Mouse (Mus musculus): ENCODE data around the gene Acvr1.
A peak's percentile ranks its signal among the peaks of the same experiment; 100 is the strongest.

Gene Acvr1

DNA sequence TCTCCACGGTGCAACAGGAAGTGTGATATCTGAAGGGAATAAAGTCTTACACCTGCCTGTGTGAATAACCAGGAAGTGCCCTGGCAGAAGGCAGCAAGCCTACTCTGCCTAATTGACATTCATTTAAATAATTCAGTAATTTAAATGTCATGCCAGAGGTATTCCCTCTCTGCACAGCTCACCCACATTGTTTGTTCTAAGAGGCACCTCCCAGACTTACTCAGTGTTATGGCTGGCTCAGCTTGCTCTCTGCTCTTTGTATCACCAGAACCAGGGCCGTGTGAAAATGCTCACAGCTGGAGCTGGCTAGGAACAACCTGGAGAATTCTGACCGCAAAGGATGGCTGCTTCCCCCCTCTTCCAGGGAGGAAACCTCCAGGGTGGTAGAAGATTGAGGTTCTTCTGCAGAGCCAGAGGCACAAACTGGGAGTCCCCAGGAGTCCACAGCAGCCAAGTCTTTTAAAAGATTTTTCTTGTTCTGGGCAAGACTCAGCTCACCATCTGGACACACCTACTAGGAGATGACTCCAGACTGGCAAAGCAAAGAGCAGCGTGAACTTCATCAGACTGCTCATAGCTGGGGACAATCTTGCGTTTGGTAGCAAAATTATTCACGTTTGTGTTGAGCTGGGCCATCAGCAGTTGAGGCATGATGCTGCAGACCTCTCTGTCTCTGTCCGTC lies 82.5 kb downstream of the Acvr1 start:
- no peak for ATAC-seq (ENCODE audit: insufficient number of reproducible peaks, low FRiP score, low TSS enrichment)

DNA sequence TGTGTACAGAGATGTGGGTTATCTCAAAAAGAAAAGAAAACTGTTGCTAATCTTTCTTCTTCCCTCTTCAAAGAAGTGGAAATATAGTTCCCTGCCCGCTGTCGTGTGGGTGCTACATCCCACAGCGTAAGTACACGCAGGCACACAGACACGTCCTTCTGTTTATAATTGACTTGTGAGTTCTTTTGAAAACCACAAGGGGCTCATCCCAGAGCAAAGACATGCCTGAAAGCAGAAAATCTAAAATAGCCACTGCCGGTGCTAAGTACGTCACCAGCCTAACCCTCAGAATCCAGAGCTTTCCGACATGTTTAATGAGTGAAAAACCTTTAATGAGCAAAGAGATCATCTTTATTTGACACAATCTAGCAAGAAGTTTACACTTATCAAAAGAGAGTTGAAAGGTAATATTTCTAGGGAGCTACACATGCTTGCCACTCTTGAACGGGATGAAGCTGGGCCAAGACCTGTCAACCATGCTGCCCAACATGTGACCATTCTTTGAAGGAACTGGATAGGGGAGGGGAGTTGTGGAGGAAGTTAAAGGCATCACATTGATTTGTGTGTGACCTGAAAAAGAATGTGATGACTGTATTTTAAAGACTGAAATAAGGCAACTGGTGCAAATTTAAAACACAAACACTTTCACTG lies 85.4 kb downstream of the Acvr1 start:
- ATAC-seq (ENCODE audit: insufficient number of reproducible peaks, low FRiP score, low TSS enrichment), result no peak

DNA sequence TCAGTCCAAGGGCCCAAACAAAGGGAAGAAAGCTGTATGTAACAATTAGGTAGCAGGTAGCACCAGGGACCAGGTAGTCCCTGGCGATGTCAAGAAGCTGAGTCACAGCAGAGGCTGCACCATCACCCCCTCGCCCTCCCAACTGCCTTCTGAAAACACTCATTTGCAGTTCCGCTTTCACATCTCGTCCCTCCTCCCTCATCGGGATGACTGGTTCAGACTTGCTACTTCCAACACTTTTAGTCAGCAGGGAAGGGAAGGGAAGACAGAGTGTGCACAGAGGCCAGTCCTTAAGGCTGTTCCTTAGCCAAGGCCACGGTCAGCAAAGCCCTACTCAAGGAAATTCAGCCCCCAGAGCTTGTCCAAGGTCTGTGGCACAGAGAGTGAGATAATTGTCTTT lies 86.2 kb downstream of the Acvr1 start:
- no peak for ATAC-seq (ENCODE audit: insufficient number of reproducible peaks, low FRiP score, low TSS enrichment)

DNA sequence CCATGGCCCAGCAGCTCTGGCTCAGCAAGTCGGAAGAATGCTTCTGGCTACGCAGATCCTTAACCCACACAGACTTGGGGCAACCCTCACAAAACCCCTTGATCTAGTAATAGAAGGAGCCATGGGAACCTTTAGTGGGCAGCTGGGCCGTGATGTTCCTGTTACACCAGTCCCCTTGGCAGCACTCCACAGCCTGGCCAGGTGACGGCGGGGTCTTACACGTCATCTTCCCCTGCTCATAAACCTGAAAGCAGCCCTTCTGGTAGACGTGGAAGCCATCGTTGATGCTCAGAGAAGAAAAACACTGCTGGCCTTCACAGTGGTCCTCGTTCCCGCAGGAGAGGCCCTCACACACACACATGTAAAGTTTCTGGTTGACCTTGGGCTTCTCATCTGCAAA lies 87.4 kb downstream of the Acvr1 start:
- no peak for ATAC-seq (ENCODE audit: insufficient number of reproducible peaks, low FRiP score, low TSS enrichment)

DNA sequence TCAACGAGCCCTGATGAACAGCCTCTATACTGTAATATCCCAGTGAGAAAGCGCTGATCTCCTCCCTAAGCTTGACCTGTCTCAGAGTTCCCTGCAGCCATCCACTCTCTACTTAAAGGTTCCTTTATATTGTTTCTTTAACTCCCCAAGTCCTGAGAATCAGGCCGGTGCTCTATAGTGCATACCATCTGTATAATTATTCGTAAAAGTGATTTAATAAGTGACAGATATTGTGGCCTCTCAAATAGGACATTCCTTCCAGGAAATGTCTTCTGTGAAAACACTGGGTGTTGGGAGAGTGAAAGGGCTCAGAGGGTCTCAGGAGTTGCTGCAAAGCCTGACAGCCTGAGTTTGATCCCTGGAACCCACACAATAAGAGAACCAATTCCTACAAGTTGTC lies 88.8 kb downstream of the Acvr1 start:
- ATAC-seq (ENCODE audit: insufficient number of reproducible peaks, low FRiP score, low TSS enrichment), result no peak

DNA sequence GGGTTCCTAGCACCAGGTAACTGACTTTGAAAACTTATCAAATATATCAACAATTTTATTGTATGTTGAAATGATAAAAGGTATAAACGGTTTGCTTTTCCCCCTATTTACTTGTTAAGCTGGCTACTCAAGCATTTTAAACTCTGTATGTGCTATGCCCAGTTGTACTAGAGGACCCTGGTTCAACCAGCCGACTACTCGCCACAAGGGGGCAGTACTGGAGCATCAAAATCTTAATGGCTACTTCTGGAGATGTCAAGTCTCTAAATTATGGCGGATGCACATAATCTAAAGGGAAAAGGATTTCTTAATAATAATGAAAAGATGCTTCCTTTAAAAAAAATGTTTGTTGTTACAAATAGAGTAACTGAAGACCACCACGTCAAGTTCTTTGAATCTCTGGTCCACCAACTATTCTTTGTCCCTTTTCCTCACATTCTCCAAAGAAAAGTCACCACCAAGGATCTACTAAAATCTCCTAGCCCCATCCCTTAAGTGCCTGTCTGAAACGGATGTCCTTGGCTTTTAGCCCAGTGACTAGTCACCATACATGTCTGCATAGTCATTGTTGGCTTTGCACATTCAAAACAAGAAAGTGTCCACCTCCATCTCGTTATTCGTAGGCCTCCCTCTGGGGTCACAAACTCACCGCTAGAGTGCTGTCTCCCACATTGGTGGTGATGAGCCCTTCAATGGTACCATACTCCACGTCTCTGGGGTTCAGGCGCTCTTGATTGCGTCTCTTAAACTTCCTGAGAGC lies 89.8 kb downstream of the Acvr1 start:
- ATAC-seq (ENCODE audit: insufficient number of reproducible peaks, low FRiP score, low TSS enrichment), result 0 out of 2 replicates have a peak, but pooled peaks have one; percentile 71

DNA sequence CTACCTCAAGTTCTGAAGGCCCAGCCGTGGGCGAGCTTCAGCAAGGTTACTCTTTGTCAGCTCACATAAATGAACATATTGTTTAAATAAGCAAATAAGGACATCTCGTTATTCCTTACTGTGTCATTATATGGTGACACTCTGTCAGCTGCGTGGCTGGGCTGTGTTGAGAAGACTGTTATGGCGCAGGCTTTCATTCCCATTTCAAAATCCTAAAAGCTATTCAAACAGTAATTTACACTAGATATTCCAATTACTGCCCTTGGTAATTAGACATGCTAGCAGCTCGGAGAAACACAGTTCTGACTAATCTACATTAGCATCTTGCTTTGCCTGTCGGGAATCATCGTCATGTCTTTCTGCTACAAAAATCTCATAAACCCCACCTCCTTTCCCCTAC lies 91.4 kb downstream of the Acvr1 start:
- ATAC-seq (ENCODE audit: insufficient number of reproducible peaks, low FRiP score, low TSS enrichment), result no peak

DNA sequence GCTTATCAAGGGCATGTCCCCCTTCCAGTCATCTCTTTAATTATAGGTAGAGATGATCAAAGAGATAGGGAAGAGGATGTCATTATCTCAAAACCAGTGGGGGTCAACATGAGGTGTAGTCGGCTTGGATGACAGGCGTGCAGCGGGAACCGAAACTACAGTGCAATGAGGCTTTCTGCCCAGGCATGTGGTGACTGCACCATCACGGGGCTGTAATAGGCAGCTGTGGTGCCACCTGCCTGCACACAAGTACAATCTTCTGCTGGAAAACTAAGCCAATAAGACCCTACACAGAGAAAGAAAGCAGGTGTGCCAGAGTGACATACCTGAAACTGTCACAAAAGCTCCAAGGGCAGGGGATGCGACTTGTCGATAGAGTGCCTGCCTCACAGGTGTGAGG lies 96.7 kb downstream of the Acvr1 start:
- no peak for ATAC-seq (ENCODE audit: insufficient number of reproducible peaks, low FRiP score, low TSS enrichment)

DNA sequence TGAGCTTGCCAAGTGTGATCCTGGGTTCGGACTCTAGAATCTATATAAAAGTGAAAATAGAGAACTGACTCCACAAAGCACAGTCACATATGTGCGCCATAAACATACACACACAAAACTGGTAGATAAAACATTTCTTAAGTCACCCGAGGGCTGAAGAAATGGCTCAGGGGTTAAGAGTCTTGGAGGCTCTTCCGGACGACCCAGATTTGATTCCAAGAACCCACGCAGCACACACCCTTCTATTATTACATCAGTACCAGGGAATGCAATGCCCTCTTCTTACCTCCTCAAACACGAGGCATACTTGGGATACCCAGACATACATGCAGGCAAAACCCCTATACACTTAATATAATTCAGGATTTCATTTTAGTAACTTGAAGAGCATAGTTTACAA lies 97.1 kb downstream of the Acvr1 start, which contains the start of gene Gm17409:
TSS of gene Gm17409 (plus strand) at position 301 of the 400 bp plus-strand sequence.
- ATAC-seq (ENCODE audit: insufficient number of reproducible peaks, low FRiP score, low TSS enrichment), result no peak

DNA sequence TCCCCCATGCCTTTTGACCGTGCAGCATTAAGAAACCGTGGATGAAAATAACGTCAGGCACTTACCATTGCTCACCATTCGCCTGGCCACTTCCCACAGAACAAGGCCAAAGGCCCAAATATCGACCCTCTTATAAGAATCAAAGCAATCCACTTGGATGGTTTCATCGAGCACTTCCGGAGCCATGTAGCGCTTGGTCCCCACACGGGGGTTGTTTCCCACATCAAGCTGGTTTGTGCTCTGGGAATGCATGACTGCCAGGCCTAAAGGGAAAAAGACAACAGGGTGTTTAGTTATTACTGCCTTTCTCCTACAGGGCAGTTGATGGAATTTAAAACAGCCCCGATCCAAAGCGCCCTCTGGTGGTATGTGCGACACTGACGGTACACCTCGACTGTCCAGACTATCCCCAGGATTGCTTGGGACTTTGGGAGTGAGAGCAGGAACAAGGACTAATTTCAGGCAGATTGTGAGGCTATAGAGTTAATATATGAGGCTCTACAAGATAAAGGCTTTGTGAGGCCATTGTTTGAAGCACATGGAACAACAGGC lies 108.1 kb downstream of the Acvr1 start:
- ATAC-seq (ENCODE audit: insufficient number of reproducible peaks, low FRiP score, low TSS enrichment), result peak; percentile 60

DNA sequence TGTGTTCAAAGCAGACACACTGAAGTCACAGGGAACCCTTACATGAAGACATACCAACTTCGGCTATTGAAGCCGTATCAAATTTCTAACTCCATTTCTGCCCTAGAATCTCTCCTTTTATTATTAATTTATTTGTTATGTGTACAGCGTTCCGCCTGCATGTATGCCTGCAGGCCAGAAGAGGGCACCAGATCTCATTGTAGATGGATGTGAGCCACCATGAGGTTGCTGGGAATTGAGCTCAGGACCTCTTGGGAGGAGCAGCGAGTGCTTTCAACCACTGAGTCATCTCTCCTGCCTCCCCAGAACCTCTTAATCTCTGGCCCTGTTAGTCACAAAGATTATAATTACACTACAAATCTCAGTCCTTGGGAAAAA lies 109.5 kb downstream of the Acvr1 start:
- ATAC-seq (ENCODE audit: insufficient number of reproducible peaks, low FRiP score, low TSS enrichment), result no peak

DNA sequence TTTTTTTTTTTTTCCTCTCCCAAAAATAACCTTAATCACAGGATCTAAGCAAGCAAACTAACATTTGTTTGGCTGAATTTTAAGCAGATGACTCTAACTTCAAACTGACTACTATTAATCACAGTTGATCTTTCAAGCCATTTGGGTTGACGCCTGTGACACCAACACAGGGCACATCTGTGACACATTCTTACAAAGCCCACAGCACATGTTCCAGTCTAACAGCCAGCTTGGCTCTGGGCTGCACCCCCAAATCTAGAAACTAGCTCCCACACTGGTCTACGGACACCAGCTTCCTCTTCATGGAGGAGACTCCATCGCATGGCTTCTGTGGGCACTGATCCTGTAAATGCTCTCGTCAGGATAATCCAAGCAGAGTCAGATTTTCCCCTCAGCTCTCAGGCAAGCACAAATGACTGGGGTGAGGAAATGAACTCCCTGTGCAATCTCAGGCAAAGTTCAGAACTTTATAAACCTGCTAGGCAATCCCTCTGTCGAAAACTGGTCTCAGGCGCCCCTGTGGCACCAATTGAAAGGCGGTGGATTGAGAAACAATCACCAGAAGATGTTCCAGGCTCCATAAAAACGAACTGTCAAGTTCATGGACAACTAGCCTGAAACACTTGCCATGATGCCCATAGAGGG lies 110.0 kb downstream of the Acvr1 start:
- no peak for ATAC-seq (ENCODE audit: insufficient number of reproducible peaks, low FRiP score, low TSS enrichment)

DNA sequence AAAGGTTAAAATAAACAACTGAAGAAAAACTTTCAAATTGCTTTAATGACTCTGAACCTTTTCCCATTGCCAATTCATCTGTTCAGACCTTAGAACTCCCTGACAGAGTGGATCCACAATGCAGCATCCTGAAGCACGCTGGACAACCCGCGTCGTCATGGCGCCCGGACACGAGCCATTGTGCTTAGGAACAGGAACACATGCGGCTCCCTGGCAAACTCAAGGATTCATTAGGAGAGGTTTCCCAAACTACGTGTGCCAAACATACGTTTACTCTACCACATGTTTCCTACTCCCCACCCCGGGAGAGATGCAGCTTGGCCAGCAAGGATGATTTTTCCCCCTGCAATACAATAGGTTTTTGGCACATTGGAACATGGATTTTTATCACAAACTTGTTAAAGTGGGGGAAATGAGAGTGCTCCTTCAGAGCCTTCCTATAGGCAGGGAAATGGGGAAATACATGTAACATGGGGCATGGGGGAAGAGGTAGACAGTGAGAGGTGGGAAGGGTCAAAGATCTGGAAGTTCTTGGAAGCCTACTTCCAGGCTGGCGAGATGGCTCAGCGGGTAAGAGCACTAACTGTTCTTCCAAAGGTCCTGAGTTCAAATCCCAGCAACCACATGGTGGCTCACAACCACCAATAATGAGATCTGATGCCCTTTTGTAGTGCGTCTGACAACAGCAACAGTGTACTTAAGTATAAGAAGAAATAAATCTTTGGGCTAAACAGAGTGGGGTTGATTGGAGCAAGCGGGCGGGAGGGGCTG lies 112.7 kb downstream of the Acvr1 start:
- ATAC-seq (ENCODE audit: insufficient number of reproducible peaks, low FRiP score, low TSS enrichment), result no peak

DNA sequence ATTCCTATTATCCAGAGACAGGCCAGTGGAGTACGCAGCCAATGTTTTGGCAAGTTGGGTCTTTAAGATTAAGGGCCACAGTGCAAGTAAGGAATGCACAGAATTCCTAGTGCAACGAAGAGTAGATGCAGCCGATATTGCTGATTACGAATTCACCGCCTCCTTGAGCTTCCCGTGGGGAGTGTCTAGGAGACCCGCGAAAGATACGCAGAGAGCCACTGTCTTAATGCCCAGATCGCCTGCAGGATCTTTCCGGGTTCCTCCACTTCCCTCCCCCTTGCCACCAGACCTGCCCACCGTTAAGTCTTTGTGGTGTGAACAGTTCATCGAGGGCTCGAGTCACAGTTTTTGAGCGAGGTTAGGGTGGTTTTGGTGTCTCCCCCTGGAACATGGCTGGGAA lies 120.0 kb downstream of the Acvr1 start:
- no peak for ATAC-seq (ENCODE audit: insufficient number of reproducible peaks, low FRiP score, low TSS enrichment)

DNA sequence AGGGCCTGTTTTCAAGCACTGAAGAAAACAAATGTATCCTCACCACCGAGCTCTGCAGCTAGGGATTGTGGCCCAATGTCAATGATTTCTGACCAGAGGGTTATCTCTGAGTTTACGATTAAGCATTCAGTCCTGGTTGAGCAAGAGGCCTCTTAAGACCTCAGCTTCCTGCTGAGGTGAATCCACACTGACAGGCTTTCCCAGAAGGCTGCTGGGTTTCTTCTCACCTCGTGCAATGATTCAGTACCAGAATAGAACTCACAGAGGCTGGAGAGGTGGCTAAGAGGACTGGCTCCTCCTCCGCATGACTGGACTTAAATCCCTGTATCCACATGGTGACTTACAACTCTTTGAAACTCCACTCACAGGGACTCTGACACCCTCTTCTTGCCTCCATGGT lies 123.8 kb downstream of the Acvr1 start:
- no peak for ATAC-seq (ENCODE audit: insufficient number of reproducible peaks, low FRiP score, low TSS enrichment)

DNA sequence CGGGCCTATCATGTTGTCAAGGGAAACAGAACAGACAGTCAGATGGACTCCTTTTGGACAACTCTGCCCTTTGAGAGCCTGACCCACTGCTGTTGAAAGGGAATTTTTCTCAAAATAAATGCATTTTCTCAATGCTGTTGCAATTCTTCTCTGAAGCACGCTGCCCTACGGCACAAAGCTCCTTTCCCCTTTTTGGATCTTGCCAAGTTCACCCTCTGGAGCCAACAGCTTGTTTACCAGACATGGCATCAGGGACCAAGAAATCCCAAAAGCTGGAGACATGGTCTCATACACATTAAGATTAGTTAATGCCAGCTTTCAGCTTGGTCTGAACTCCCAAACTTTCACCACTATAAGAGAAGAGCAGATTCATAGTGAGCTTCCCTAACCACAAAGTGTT lies 130.0 kb downstream of the Acvr1 start:
- ATAC-seq (ENCODE audit: insufficient number of reproducible peaks, low FRiP score, low TSS enrichment), result no peak

DNA sequence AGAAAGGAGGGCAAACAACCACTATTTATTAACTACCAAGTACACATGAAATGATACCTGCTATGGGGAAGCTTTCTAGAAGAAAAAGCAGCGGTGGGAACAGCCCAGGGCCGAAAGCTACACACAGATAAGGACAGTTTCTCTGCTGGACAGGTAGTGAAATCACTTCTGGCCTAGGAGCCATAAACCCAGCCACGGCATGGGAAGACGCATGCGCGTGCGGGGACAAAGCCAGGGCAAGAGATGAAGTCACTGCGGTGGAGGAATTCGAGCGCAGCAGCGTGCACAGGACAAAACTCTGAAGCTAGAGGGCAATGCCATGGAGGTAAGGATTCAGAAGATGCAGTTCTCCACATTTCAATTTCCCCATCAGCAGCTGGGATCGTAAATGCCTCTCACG lies 131.4 kb downstream of the Acvr1 start:
- no peak for ATAC-seq (ENCODE audit: insufficient number of reproducible peaks, low FRiP score, low TSS enrichment)

DNA sequence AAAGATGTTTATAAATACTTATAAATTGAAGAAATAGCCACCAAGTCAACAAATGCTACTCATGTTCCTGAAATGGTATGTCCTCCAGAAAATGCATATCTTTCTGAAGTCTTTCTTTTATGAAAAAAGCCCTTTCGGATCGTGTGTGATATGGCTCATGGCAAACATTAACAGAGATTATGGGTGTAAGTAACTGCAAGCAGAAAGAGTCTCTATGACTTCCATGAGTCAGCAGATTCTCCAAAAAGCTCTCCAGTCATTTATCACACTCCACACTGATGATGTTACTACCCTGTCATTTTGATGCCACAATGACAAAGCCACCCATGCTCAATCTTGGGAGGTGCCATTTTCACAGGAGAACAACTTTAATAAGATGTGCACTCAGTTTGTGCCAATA lies 132.5 kb downstream of the Acvr1 start:
- ATAC-seq (ENCODE audit: insufficient number of reproducible peaks, low FRiP score, low TSS enrichment), result no peak

DNA sequence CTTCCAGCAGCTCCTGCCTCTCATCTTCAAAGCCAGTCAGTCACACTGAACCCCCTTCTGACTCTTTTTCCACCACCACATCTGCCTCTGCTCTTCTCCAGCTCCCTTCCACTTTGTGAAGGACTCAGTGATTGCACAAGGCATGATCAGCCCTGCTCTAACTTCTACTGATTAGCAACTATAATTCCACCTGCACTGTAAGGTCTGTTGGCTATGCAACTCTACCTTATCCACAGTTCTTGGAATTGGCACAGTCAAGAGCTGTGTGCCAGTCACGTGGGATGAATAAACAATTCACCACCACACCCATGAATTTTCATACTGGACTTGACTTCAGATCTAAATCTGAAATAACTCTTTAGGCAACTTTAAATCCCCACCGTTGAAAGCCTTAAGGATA lies 133.6 kb downstream of the Acvr1 start:
- ATAC-seq (ENCODE audit: insufficient number of reproducible peaks, low FRiP score, low TSS enrichment), result no peak

DNA sequence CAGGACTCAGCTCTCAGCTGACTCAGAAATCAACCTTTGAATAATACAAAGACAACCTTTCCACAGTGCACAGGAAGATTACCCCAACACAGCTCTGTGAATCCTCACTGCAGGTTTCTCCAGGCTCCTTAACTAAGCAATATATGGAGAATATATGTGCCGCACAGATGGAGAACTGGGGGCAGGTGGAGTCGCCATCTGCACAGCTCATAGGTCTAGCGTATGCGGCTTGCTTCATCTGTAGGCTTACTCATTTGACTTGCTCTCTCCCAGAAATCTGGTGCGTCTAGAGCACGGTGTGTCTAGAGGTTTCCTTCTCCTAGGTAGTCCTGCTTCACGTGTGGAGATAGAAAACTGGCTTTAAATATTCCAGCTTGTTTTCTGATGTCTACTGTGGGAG lies 134.7 kb downstream of the Acvr1 start:
- peak; percentile 56; the same call in 1 of the 2 replicates for ATAC-seq (ENCODE audit: insufficient number of reproducible peaks, low FRiP score, low TSS enrichment)

Measured in cerebellum, adult (tissue).